In genomic region chr9:13716316-13717099, GRCm38 (mm10) we compare ENCODE assay signal across 8 mouse cellular contexts. TPM values are rescaled to one million over a fixed set of nuclear protein-coding genes. Genes with fewer than 3 reads are reported as not detected.
A peak's percentile ranks its signal among the peaks of the same experiment; 100 is the strongest.
DNase-seq lines count a peak whose midpoint lies in the region; ATAC-seq lines count a peak whose summit lies in the region.

No protein-coding gene starts in this region.

- no peaks in the 10 kb centered on the region for H3K9me3 ChIP-seq in heart, embryonic 14.5 days (ENCODE audit: control insufficient read depth, low read length)
- no peaks in the 10 kb centered on the region for H3K9me3 ChIP-seq in liver, embryonic 11.5 days (ENCODE audit: control insufficient read depth, low read length)
- H3K9me3 ChIP-seq in stomach, embryonic 15.5 days: no peaks in the 10 kb centered on the region

- no peak overlapping the region for H3K27ac ChIP-seq in heart, embryonic 14.5 days (replicated peaks in 1 of 2; ENCODE audit: control insufficient read depth in 1 of 2, insufficient read depth in 1 of 2, low read depth in 2 of 2, low read length in 2 of 2)
- H3K27ac ChIP-seq in liver, embryonic 11.5 days (ENCODE audit: low read depth, low read length): no peak overlapping the region
- H3K27ac ChIP-seq in stomach, embryonic 15.5 days: no peak overlapping the region

- peaks cover 4 to 5% of the 10 kb centered on the region in 2 experiments; a peak in 3 of 4 replicates for H3K4me1 ChIP-seq in heart, embryonic 14.5 days (ENCODE audit: control insufficient read depth in 2 of 2, insufficient read depth in 2 of 2, low read length in 2 of 2)
- no peaks in the 10 kb centered on the region for H3K4me1 ChIP-seq in liver, embryonic 11.5 days (replicated peaks; ENCODE audit: control insufficient read depth, insufficient read depth, low read length)
- H3K4me1 ChIP-seq in stomach, embryonic 15.5 days: no peaks in the 10 kb centered on the region

- H3K27me3 ChIP-seq in heart, embryonic 14.5 days (ENCODE audit: control insufficient read depth, insufficient read depth, low read length): no peaks in the 10 kb centered on the region
- no peaks in the 10 kb centered on the region for H3K27me3 ChIP-seq in liver, embryonic 11.5 days (replicated peaks; ENCODE audit: control insufficient read depth, insufficient read depth, low read length)
- no peaks in the 10 kb centered on the region for H3K27me3 ChIP-seq in stomach, embryonic 15.5 days (replicated peaks)

- H3K36me3 ChIP-seq in heart, embryonic 14.5 days (ENCODE audit: control insufficient read depth, insufficient read depth, low read length): no peaks in the 10 kb centered on the region
- H3K36me3 ChIP-seq in liver, embryonic 11.5 days (ENCODE audit: control insufficient read depth, insufficient read depth, low read length): no peaks in the 10 kb centered on the region
- no peaks in the 10 kb centered on the region for H3K36me3 ChIP-seq in stomach, embryonic 15.5 days

- peak; percentile 90 for DNase-seq in brain, adult 2 months (ENCODE audit: low read depth, low spot score)
- peak; percentile 89 for DNase-seq in kidney, postnatal 10 days
- peak; percentile 59 for DNase-seq in liver, embryonic 11.5 days (ENCODE audit: low spot score)
- peak; percentile 81 for DNase-seq in neural tube, embryonic 10.5 days (ENCODE audit: extremely low spot score, low spot score)

- ATAC-seq in CD4-positive, CD25-positive, alpha-beta regulatory T cell, adult 4 months: peak; percentile 92
- ATAC-seq in erythroblast, adult 5-6 weeks (replicated peaks; ENCODE audit: low FRiP score, poor library complexity, severe bottlenecking): 0 out of 2 replicates have a peak, but pooled peaks have one; percentile 57
- ATAC-seq in heart, embryonic 14.5 days (ENCODE audit: insufficient number of reproducible peaks, insufficient read depth, low FRiP score, low read depth): no peak
- peak; percentile 39; the same call in 1 of the 2 replicates for ATAC-seq in liver, embryonic 11.5 days (replicated peaks; ENCODE audit: low FRiP score)
- ATAC-seq in stomach, embryonic 15.5 days (ENCODE audit: insufficient read depth, low FRiP score, low read depth): peak; percentile 43; the same call in 1 of the 2 replicates

- H3K4me2 ChIP-seq in heart, embryonic 14.5 days (ENCODE audit: low read length): peak overlapping the region; percentile 44; the same call in 1 of the 2 replicates
- H3K4me2 ChIP-seq in liver, embryonic 11.5 days: no peak overlapping the region
- peak overlapping the region; percentile 37; the same call in 1 of the 2 replicates for H3K4me2 ChIP-seq in stomach, embryonic 15.5 days

- H3K9ac ChIP-seq in heart, embryonic 14.5 days (ENCODE audit: low read length): no peak overlapping the region; the same call in 1 of the 2 replicates
- H3K9ac ChIP-seq in liver, embryonic 11.5 days (ENCODE audit: low read depth, low read length): no peak overlapping the region
- no peak overlapping the region for H3K9ac ChIP-seq in stomach, embryonic 15.5 days

- WGBS in heart, embryonic 14.5 days: 24% methylated on average over 8 of the region's 8 CpGs
- WGBS in liver, embryonic 11.5 days: 25% methylated on average over 8 of the region's 8 CpGs
- WGBS in stomach, embryonic 15.5 days: 20% methylated on average over 8 of the region's 8 CpGs

- no peak overlapping the region for H3K4me3 ChIP-seq in heart, embryonic 14.5 days (ENCODE audit: control insufficient read depth in 1 of 2, insufficient read depth in 1 of 2, low read depth in 1 of 2, low read length in 2 of 2)
- no peak overlapping the region for H3K4me3 ChIP-seq in liver, embryonic 11.5 days (ENCODE audit: low read depth, low read length)
- H3K4me3 ChIP-seq in stomach, embryonic 15.5 days (replicated peaks): no peak overlapping the region

RNA-seq across cellular contexts. Expression of gene Mtmr2, which starts 31.7 kb away (rescaled TPM):
- polyA plus RNA-seq in CD4-positive, CD25-positive, alpha-beta regulatory T cell, adult 4 months (2017; shearing (Covaris generic)): 10 to 100 TPM; 30.9 to 31.9 TPM
- total RNA-seq in erythroblast, adult 5-6 weeks (2015; ENCODE audit: low replicate concordance): 6.9 and 8.2 TPM in 2 replicates
- total RNA-seq in erythroblast, adult 5-6 weeks (2017; ENCODE audit: low replicate concordance): 5.0 and 6.6 TPM in 2 replicates
- polyA plus RNA-seq in heart, embryonic 14.5 days (2014; fragmentation: Nextera tagmentation; extraction: Ambion mirVana): 46.9 and 48.2 TPM in 2 replicates
- 53.2 and 53.7 TPM in 2 replicates for polyA plus RNA-seq in liver, embryonic 11.5 days (2014; fragmentation: Nextera tagmentation; extraction: Ambion mirVana)
- 67.3 and 73.1 TPM in 2 replicates for polyA plus RNA-seq in stomach, embryonic 15.5 days (2015; fragmentation: Nextera tagmentation; extraction: Ambion mirVana)
